In the genomic region with DNA sequence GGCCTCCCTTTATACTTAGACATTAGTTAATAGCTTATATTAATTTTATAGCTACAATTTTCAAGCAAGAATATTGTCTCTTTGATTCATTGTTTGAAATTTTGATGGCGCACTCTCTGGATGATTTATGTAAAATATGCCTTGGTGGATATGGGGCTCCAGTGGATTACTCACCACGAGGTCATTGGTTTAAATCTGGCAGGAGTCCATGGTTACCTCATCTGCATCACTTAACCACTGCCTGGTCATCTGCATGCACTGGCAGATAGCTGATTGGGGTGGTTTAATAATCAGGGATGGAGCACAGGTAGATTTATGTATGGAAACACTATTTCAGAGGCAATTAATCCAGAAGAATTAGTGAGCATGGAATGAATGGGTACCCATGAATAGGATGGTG, we compare ENCODE assay signal across 10 mouse cellular contexts. TPM values are rescaled to one million over a fixed set of nuclear protein-coding genes. Genes with fewer than 3 reads are reported as not detected.
DNase-seq lines count a peak whose midpoint lies in the region; ATAC-seq lines count a peak whose summit lies in the region.
"Had no signal": no experiment of that assay in that cellular context is flagged by ENCODE, and none has a peak within 500 bp of the region (broad histone marks: within the 10 kb centered on the region; RNA-seq: fewer than 3 reads in every experiment).

No protein-coding gene starts in this region.

- peak overlapping the region; percentile 67 for H3K4me3 ChIP-seq in kidney, embryonic 15.5 days (replicated peaks)
- H3K4me3 ChIP-seq in hindbrain, embryonic 15.5 days: 0 out of 2 replicates have a peak overlapping the region, but pooled peaks have one; percentile 8
- H3K4me3 ChIP-seq in midbrain, embryonic 16.5 days (ENCODE audit: low read depth, low read length): no peak overlapping the region; the same call in 1 of the 2 replicates

- no peak overlapping the region for H3K9ac ChIP-seq in kidney, embryonic 15.5 days
- H3K9ac ChIP-seq in hindbrain, embryonic 15.5 days: no peak overlapping the region
- H3K9ac ChIP-seq in midbrain, embryonic 16.5 days (ENCODE audit: low read depth, low read length): no peak overlapping the region

- H3K4me1 ChIP-seq in kidney, embryonic 15.5 days: 0 out of 2 replicates have a peak, but pooled peaks cover 10% of the 10 kb centered on the region
- 0 out of 2 replicates have a peak, but pooled peaks cover 14% of the 10 kb centered on the region for H3K4me1 ChIP-seq in hindbrain, embryonic 15.5 days (replicated peaks)
- H3K4me1 ChIP-seq in midbrain, embryonic 16.5 days (ENCODE audit: control insufficient read depth, insufficient read depth, low read length): 0 out of 2 replicates have a peak, but pooled peaks cover 3% of the 10 kb centered on the region

- no peak overlapping the region for H3K27ac ChIP-seq in kidney, embryonic 15.5 days
- H3K27ac ChIP-seq in hindbrain, embryonic 15.5 days (replicated peaks): no peak overlapping the region
- no peak overlapping the region for H3K27ac ChIP-seq in midbrain, embryonic 16.5 days (ENCODE audit: low read length)

- no peaks in the 10 kb centered on the region for H3K9me3 ChIP-seq in kidney, embryonic 15.5 days (replicated peaks)
- H3K9me3 ChIP-seq in hindbrain, embryonic 15.5 days: no peaks in the 10 kb centered on the region
- H3K9me3 ChIP-seq in midbrain, embryonic 16.5 days (replicated peaks; ENCODE audit: control insufficient read depth, low read length, poor library complexity, severe bottlenecking): no peaks in the 10 kb centered on the region

- no peak for ATAC-seq in kidney, embryonic 15.5 days (replicated peaks; ENCODE audit: low FRiP score)
- no peak for ATAC-seq in hindbrain, embryonic 15.5 days (ENCODE audit: low FRiP score, low read depth)
- ATAC-seq in midbrain, embryonic 16.5 days: no peak

- peaks cover 4% of the 10 kb centered on the region; the same call in 1 of the 2 replicates for H3K36me3 ChIP-seq in kidney, embryonic 15.5 days
- no peaks in the 10 kb centered on the region for H3K36me3 ChIP-seq in hindbrain, embryonic 15.5 days
- no peaks in the 10 kb centered on the region for H3K36me3 ChIP-seq in midbrain, embryonic 16.5 days (ENCODE audit: control insufficient read depth, insufficient read depth, low read length)

- WGBS in kidney, embryonic 15.5 days: 39% methylated on average over 2 of the region's 2 CpGs
- 48% methylated on average over 2 of the region's 2 CpGs for WGBS in hindbrain, embryonic 15.5 days
- WGBS in midbrain, embryonic 16.5 days: 60% methylated on average over 2 of the region's 2 CpGs

- no peak for DNase-seq in kidney, adult 8-10 months
- peak; percentile 50 for DNase-seq in adrenal gland, postnatal 10 days
- DNase-seq in ovary, postnatal 10 days (ENCODE audit: low spot score): no peak
- no peak for DNase-seq in embryo, embryonic 9.5 days (ENCODE audit: extremely low spot score)
- no peak for DNase-seq in cerebellum, postnatal 14 days
- DNase-seq: cerebellum, postnatal 36 days had no signal

- no peaks in the 10 kb centered on the region for H3K27me3 ChIP-seq in kidney, embryonic 15.5 days
- 0 out of 2 replicates have a peak, but pooled peaks cover 11% of the 10 kb centered on the region for H3K27me3 ChIP-seq in hindbrain, embryonic 15.5 days
- H3K27me3 ChIP-seq in midbrain, embryonic 16.5 days (ENCODE audit: control insufficient read depth, insufficient read depth, low read depth, low read length): no peaks in the 10 kb centered on the region

- peak overlapping the region; percentile 69 for H3K4me2 ChIP-seq in kidney, embryonic 15.5 days
- peak overlapping the region; percentile 89 for H3K4me2 ChIP-seq in hindbrain, embryonic 15.5 days
- peak overlapping the region; percentile 3; the same call in 1 of the 2 replicates for H3K4me2 ChIP-seq in midbrain, embryonic 16.5 days (ENCODE audit: low read length)

RNA-seq across cellular contexts. Expression of a gene that starts 2.0 kb away (rescaled TPM):
- polyA plus RNA-seq in kidney, embryonic 15.5 days (2015; fragmentation: Nextera tagmentation; extraction: Ambion mirVana): 88.1 and 89.1 TPM in 2 replicates
- 10 to 100 TPM; 20.4 to 24.8 TPM for total RNA-seq in adrenal gland, postnatal 10 days (2021)
- polyA plus RNA-seq in hindbrain, embryonic 15.5 days (2015; fragmentation: Nextera tagmentation; extraction: Ambion mirVana): 13.2 and 14.1 TPM in 2 replicates
- polyA plus RNA-seq in midbrain, embryonic 16.5 days (2015; fragmentation: Nextera tagmentation; extraction: Ambion mirVana): 13.6 and 15.5 TPM in 2 replicates
- total RNA-seq: granulocyte monocyte progenitor cell, adult 5-6 weeks had no signal

Comparison
In these comparisons a context has a peak if more than half of its experiments do, and no peak if none do; other contexts are left out.
1. H3K4me2 ChIP-seq: peak in every context shown above with its lines; median percentile 89 in hindbrain, embryonic 15.5 days; 69 in kidney, embryonic 15.5 days; 3 in midbrain, embryonic 16.5 days.